Mouse (Mus musculus): ENCODE data around the gene Nat8l. TPM values are rescaled to one million over a fixed set of nuclear protein-coding genes. Genes with fewer than 3 reads are reported as not detected.
A peak's percentile ranks its signal among the peaks of the same experiment; 100 is the strongest.

The Nat8l gene
- polyA plus RNA-seq, 1 experiment = not detected

GRCm38 (mm10) chr5:34030101-34030500, 34.3 kb downstream of the Nat8l start:
- peaks cover 22% of the 10 kb centered on the region for H3K4me1 ChIP-seq (ENCODE audit: control insufficient read depth, insufficient read depth, low read length)
- H3K4me3 ChIP-seq (ENCODE audit: insufficient read depth, low read depth, low read length) = no peak overlapping the region
- no peak for TF ChIP-seq POLR2A (IDR thresholded peaks at IDR 0.05; ENCODE audit: insufficient read depth, low read depth, low read length)
- no peak for TF ChIP-seq CTCF (IDR thresholded peaks at IDR 0.05; ENCODE audit: insufficient read depth, low read depth, low read length)
- 24% methylated on average over 4 of the region's 4 CpGs for WGBS
- H3K27ac ChIP-seq (ENCODE audit: insufficient read depth, low read depth, low read length) = peak overlapping the region; percentile 97

DNA sequence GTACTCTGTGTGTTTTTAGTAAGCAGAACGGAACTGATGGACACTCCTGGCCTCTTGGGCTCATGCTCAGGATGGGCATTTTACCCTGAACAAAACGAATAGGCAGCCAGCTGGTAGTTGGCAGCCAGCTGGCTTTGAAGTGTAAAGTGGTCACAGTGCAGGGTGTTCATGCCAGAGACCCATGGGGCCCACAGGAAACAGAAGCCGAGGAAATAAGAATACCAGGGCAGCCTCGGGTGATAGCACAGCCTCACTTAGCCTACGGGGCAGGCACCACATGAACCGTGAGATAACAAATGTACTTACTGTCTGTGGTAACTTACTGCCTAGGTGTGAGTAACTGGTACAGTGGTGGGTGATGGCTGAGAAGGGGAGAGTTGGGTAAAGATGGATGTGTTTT, 35.2 kb downstream of the Nat8l start:
- H3K27ac ChIP-seq (ENCODE audit: insufficient read depth, low read depth, low read length) = peak overlapping the region; percentile 97
- peaks cover 22% of the 10 kb centered on the region for H3K4me1 ChIP-seq (ENCODE audit: control insufficient read depth, insufficient read depth, low read length)
- 33% methylated on average over 6 of the region's 6 CpGs for WGBS
- H3K4me3 ChIP-seq (ENCODE audit: insufficient read depth, low read depth, low read length) = no peak overlapping the region
- TF ChIP-seq POLR2A (IDR thresholded peaks at IDR 0.05; ENCODE audit: insufficient read depth, low read depth, low read length) (no peak), CTCF (IDR thresholded peaks at IDR 0.05; ENCODE audit: insufficient read depth, low read depth, low read length) (no peak)

- Histone ChIP-seq H3K4me1 (ENCODE audit: control insufficient read depth, insufficient read depth, low read length) (peaks cover 22% of the 10 kb centered on the region), H3K27ac (ENCODE audit: insufficient read depth, low read depth, low read length) (peak overlapping the region; percentile 67), H3K4me3 (ENCODE audit: insufficient read depth, low read depth, low read length) (no peak overlapping the region)
- no peak for TF ChIP-seq CTCF (IDR thresholded peaks at IDR 0.05; ENCODE audit: insufficient read depth, low read depth, low read length)
- TF ChIP-seq POLR2A (IDR thresholded peaks at IDR 0.05; ENCODE audit: insufficient read depth, low read depth, low read length) = no peak
- WGBS = 60% methylated on average over 3 of the region's 3 CpGs
These were observed 36.7 kb downstream of the Nat8l start for GRCm38 (mm10) chr5:34032520-34032919.

Other genes starting within 250 kb of the Nat8l start
- gene Letm1, start 213.2 kb upstream of the Nat8l start, polyA plus RNA-seq (2012; ENCODE audit: insufficient read depth, insufficient read length, low replicate concordance, missing spikeins) = not detected in 2 replicates
- 362 and 366 TPM in 2 replicates for gene Nsd2, start 175.3 kb upstream of the Nat8l start, polyA plus RNA-seq (2012; ENCODE audit: insufficient read depth, insufficient read length, low replicate concordance, missing spikeins)
- gene Nelfa, start 59.6 kb upstream of the Nat8l start, polyA plus RNA-seq (2012; ENCODE audit: insufficient read depth, insufficient read length, low replicate concordance, missing spikeins) = not detected in 2 replicates
- gene Gm1673, start 12.6 kb upstream of the Nat8l start, polyA plus RNA-seq (2012; ENCODE audit: insufficient read depth, insufficient read length, low replicate concordance, missing spikeins) = not detected in 2 replicates
- gene Poln, start 173.5 kb downstream of the Nat8l start, polyA plus RNA-seq (2012; ENCODE audit: insufficient read depth, insufficient read length, low replicate concordance, missing spikeins) = not detected in 2 replicates
- gene Haus3, start 173.5 kb downstream of the Nat8l start, polyA plus RNA-seq (2012; ENCODE audit: insufficient read depth, insufficient read length, low replicate concordance, missing spikeins) = not detected in 2 replicates
- gene Mxd4, start 191.7 kb downstream of the Nat8l start, polyA plus RNA-seq (2012; ENCODE audit: insufficient read depth, insufficient read length, low replicate concordance, missing spikeins) = 230 TPM in 1 of 2 replicates, not detected in the other

Measured in olfactory bulb, adult 2 months (tissue).